In genomic region chr11:115273735-115274134, GRCm38 (mm10) we compare ENCODE assay signal across 27 mouse cellular contexts. TPM values are rescaled to one million over a fixed set of nuclear protein-coding genes. Genes with fewer than 3 reads are reported as not detected.
A peak's percentile ranks its signal among the peaks of the same experiment; 100 is the strongest.
DNase-seq lines count a peak whose midpoint lies in the region; ATAC-seq lines count a peak whose summit lies in the region.
"Had no signal": no experiment of that assay in that cellular context is flagged by ENCODE, and none has a peak within 500 bp of the region (broad histone marks: within the 10 kb centered on the region; RNA-seq: fewer than 3 reads in every experiment).

No protein-coding gene starts in this region.

- H3K27me3 ChIP-seq in hindbrain, embryonic 13.5 days, result peaks cover 11% of the 10 kb centered on the region
- peaks cover 10% of the 10 kb centered on the region for H3K27me3 ChIP-seq in hindbrain, embryonic 14.5 days (ENCODE audit: control insufficient read depth, insufficient read depth, low read length)
- H3K27me3 ChIP-seq in midbrain, embryonic 13.5 days, result peaks cover 10% of the 10 kb centered on the region
- peaks cover 5% of the 10 kb centered on the region; the same call in 1 of the 2 replicates for H3K27me3 ChIP-seq in midbrain, embryonic 15.5 days (replicated peaks)
- H3K27me3 ChIP-seq: forebrain, embryonic 15.5 days had no signal

- no peak overlapping the region for H3K27ac ChIP-seq in hindbrain, embryonic 13.5 days
- no peak overlapping the region for H3K27ac ChIP-seq in hindbrain, embryonic 14.5 days
- H3K27ac ChIP-seq in midbrain, embryonic 13.5 days, result no peak overlapping the region
- H3K27ac ChIP-seq in midbrain, embryonic 15.5 days, result no peak overlapping the region
- H3K27ac ChIP-seq: embryonic facial prominence, embryonic 10.5 days; embryonic facial prominence, embryonic 13.5 days; forebrain, embryonic 12.5 days; forebrain, embryonic 15.5 days; intestine, embryonic 15.5 days had no signal

- peak; percentile 41 for DNase-seq in cerebellum, adult 9-10 months
- DNase-seq in cerebellum, adult 11-12 months, result no peak
- DNase-seq in hindbrain, embryonic 14.5 days (ENCODE audit: low spot score), result no peak
- DNase-seq in spleen, postnatal 14 days (ENCODE audit: low spot score in 2 of 2), result no peak
- DNase-seq: cerebellum, adult 2 months; cerebellum, postnatal 10 days; cerebellum, postnatal 36 days; embryo, embryonic 11 days; gastrocnemius, postnatal 25 days; heart, adult 18-20 months; kidney, adult 11 months had no signal

- H3K4me3 ChIP-seq in hindbrain, embryonic 13.5 days, result no peak overlapping the region
- no peak overlapping the region for H3K4me3 ChIP-seq in hindbrain, embryonic 14.5 days (replicated peaks; ENCODE audit: low read length)
- no peak overlapping the region for H3K4me3 ChIP-seq in midbrain, embryonic 13.5 days (replicated peaks)
- H3K4me3 ChIP-seq in midbrain, embryonic 15.5 days, result no peak overlapping the region
- H3K4me3 ChIP-seq: embryonic facial prominence, embryonic 10.5 days; embryonic facial prominence, embryonic 13.5 days; erythroblast, embryonic 14.5 days; forebrain, embryonic 12.5 days; forebrain, embryonic 15.5 days; intestine, embryonic 15.5 days had no signal

- H3K4me1 ChIP-seq in hindbrain, embryonic 13.5 days (replicated peaks), result peaks cover 43% of the 10 kb centered on the region
- H3K4me1 ChIP-seq in hindbrain, embryonic 14.5 days (replicated peaks; ENCODE audit: control insufficient read depth, insufficient read depth, low read length), result peaks cover 18% of the 10 kb centered on the region
- peaks cover 34% of the 10 kb centered on the region for H3K4me1 ChIP-seq in midbrain, embryonic 13.5 days (replicated peaks)
- H3K4me1 ChIP-seq in midbrain, embryonic 15.5 days, result peaks cover 21% of the 10 kb centered on the region

- 73% methylated on average over 7 of the region's 7 CpGs for WGBS in hindbrain, embryonic 13.5 days
- 72% methylated on average over 7 of the region's 7 CpGs for WGBS in hindbrain, embryonic 14.5 days
- 71% methylated on average over 7 of the region's 7 CpGs for WGBS in midbrain, embryonic 13.5 days
- 70% methylated on average over 7 of the region's 7 CpGs for WGBS in midbrain, embryonic 15.5 days

- peak overlapping the region; percentile 29; the same call in 1 of the 2 replicates for H3K9ac ChIP-seq in hindbrain, embryonic 13.5 days
- H3K9ac ChIP-seq in hindbrain, embryonic 14.5 days, result no peak overlapping the region
- H3K9ac ChIP-seq in midbrain, embryonic 13.5 days (replicated peaks), result 0 out of 2 replicates have a peak overlapping the region, but pooled peaks have one; percentile 10
- H3K9ac ChIP-seq in midbrain, embryonic 15.5 days, result no peak overlapping the region
- H3K9ac ChIP-seq: embryonic facial prominence, embryonic 13.5 days; forebrain, embryonic 12.5 days; forebrain, embryonic 15.5 days; intestine, embryonic 15.5 days had no signal

- ATAC-seq in hindbrain, embryonic 13.5 days (ENCODE audit: low FRiP score), result no peak
- ATAC-seq in hindbrain, embryonic 14.5 days (ENCODE audit: low FRiP score), result no peak
- ATAC-seq in midbrain, embryonic 13.5 days, result no peak
- no peak for ATAC-seq in midbrain, embryonic 15.5 days (replicated peaks)
- ATAC-seq: activated CD4-positive, CD25-positive, alpha-beta regulatory T cell, adult 4 months; CD4-positive, CD25-positive, alpha-beta regulatory T cell, adult 4 months; forebrain, embryonic 15.5 days; hindbrain, embryonic 16.5 days; intestine, embryonic 15.5 days had no signal

- H3K4me2 ChIP-seq in hindbrain, embryonic 13.5 days, result no peak overlapping the region
- H3K4me2 ChIP-seq in hindbrain, embryonic 14.5 days (replicated peaks), result no peak overlapping the region
- no peak overlapping the region for H3K4me2 ChIP-seq in midbrain, embryonic 13.5 days (replicated peaks)
- no peak overlapping the region for H3K4me2 ChIP-seq in midbrain, embryonic 15.5 days
- H3K4me2 ChIP-seq: embryonic facial prominence, embryonic 13.5 days; forebrain, embryonic 12.5 days; forebrain, embryonic 15.5 days; intestine, embryonic 15.5 days had no signal

- peaks cover 26% of the 10 kb centered on the region for H3K36me3 ChIP-seq in hindbrain, embryonic 13.5 days
- peaks cover 18% of the 10 kb centered on the region for H3K36me3 ChIP-seq in hindbrain, embryonic 14.5 days (replicated peaks; ENCODE audit: control insufficient read depth, insufficient read depth)
- peaks cover 18% of the 10 kb centered on the region for H3K36me3 ChIP-seq in midbrain, embryonic 13.5 days
- H3K36me3 ChIP-seq in midbrain, embryonic 15.5 days (replicated peaks), result 0 out of 2 replicates have a peak, but pooled peaks cover 7% of the 10 kb centered on the region
- H3K36me3 ChIP-seq: intestine, embryonic 15.5 days had no signal

- H3K9me3 ChIP-seq in hindbrain, embryonic 13.5 days, result no peaks in the 10 kb centered on the region
- H3K9me3 ChIP-seq in hindbrain, embryonic 14.5 days (ENCODE audit: control insufficient read depth, low read length), result no peaks in the 10 kb centered on the region
- no peaks in the 10 kb centered on the region for H3K9me3 ChIP-seq in midbrain, embryonic 13.5 days
- no peaks in the 10 kb centered on the region for H3K9me3 ChIP-seq in midbrain, embryonic 15.5 days
- H3K9me3 ChIP-seq: embryonic facial prominence, embryonic 10.5 days; embryonic facial prominence, embryonic 13.5 days; forebrain, embryonic 12.5 days; forebrain, embryonic 15.5 days; intestine, embryonic 15.5 days had no signal

RNA-seq across cellular contexts. Expression of gene Fdxr, which starts 3.1 kb away (rescaled TPM):
- polyA plus RNA-seq in hindbrain, embryonic 13.5 days (2015; fragmentation: Nextera tagmentation; extraction: Ambion mirVana), result 18.1 and 20.8 TPM in 2 replicates
- 15.2 TPM in 2 replicates for polyA plus RNA-seq in hindbrain, embryonic 14.5 days (2014; fragmentation: Nextera tagmentation; extraction: Ambion mirVana)
- 19.3 and 24.1 TPM in 2 replicates for polyA plus RNA-seq in midbrain, embryonic 13.5 days (2015; fragmentation: Nextera tagmentation; extraction: Ambion mirVana)
- 21.5 and 22.1 TPM in 2 replicates for polyA plus RNA-seq in midbrain, embryonic 15.5 days (2015; fragmentation: Nextera tagmentation; extraction: Ambion mirVana)

RNA-seq across cellular contexts. Expression of gene Grin2c, which starts 6.7 kb away (rescaled TPM):
- polyA plus RNA-seq in hindbrain, embryonic 13.5 days (2015; fragmentation: Nextera tagmentation; extraction: Ambion mirVana), result 0.22 TPM in 2 replicates
- 0.33 and 0.35 TPM in 2 replicates for polyA plus RNA-seq in hindbrain, embryonic 14.5 days (2014; fragmentation: Nextera tagmentation; extraction: Ambion mirVana)
- 0.06 and 0.12 TPM in 2 replicates for polyA plus RNA-seq in midbrain, embryonic 13.5 days (2015; fragmentation: Nextera tagmentation; extraction: Ambion mirVana)
- 0.21 and 0.26 TPM in 2 replicates for polyA plus RNA-seq in midbrain, embryonic 15.5 days (2015; fragmentation: Nextera tagmentation; extraction: Ambion mirVana)
- polyA plus RNA-seq: activated CD4-positive, CD25-positive, alpha-beta regulatory T cell, adult 4 months; C2C12; CD4-positive, CD25-positive, alpha-beta regulatory T cell, adult 4 months; embryonic facial prominence, embryonic 13.5 days; forebrain, embryonic 12.5 days; gonadal fat pad, adult 2 months; heart, postnatal 0 days had no signal

RNA-seq across cellular contexts. Expression of gene Fads6, which starts 23.7 kb away (rescaled TPM):
- polyA plus RNA-seq in hindbrain, embryonic 13.5 days (2015; fragmentation: Nextera tagmentation; extraction: Ambion mirVana), result 0.73 and 0.79 TPM in 2 replicates
- 1.4 and 1.5 TPM in 2 replicates for polyA plus RNA-seq in hindbrain, embryonic 14.5 days (2014; fragmentation: Nextera tagmentation; extraction: Ambion mirVana)
- 0.41 and 0.43 TPM in 2 replicates for polyA plus RNA-seq in midbrain, embryonic 13.5 days (2015; fragmentation: Nextera tagmentation; extraction: Ambion mirVana)
- 0.96 and 1.0 TPM in 2 replicates for polyA plus RNA-seq in midbrain, embryonic 15.5 days (2015; fragmentation: Nextera tagmentation; extraction: Ambion mirVana)

RNA-seq across cellular contexts. Expression of gene Otop2, which starts 33.2 kb away (rescaled TPM):
- polyA plus RNA-seq in hindbrain, embryonic 13.5 days (2015; fragmentation: Nextera tagmentation; extraction: Ambion mirVana), result not detected in 2 replicates
- 0.08 and 0.14 TPM in 2 replicates for polyA plus RNA-seq in hindbrain, embryonic 14.5 days (2014; fragmentation: Nextera tagmentation; extraction: Ambion mirVana)
- polyA plus RNA-seq in midbrain, embryonic 13.5 days (2015; fragmentation: Nextera tagmentation; extraction: Ambion mirVana), result not detected in 2 replicates
- 0.17 TPM in 1 of 2 replicates, not detected in the other for polyA plus RNA-seq in midbrain, embryonic 15.5 days (2015; fragmentation: Nextera tagmentation; extraction: Ambion mirVana)
- polyA plus RNA-seq: activated CD4-positive, CD25-positive, alpha-beta regulatory T cell, adult 4 months; C2C12; CD4-positive, CD25-positive, alpha-beta regulatory T cell, adult 4 months; embryonic facial prominence, embryonic 10.5 days; erythroblast, embryonic 14.5 days; forebrain, embryonic 12.5 days; forebrain, embryonic 15.5 days; gonadal fat pad, adult 2 months; heart, embryonic 14.5 days; heart, postnatal 0 days; intestine, embryonic 15.5 days had no signal

RNA-seq across cellular contexts. Expression of gene Ush1g, which starts 48.1 kb away (rescaled TPM):
- polyA plus RNA-seq in hindbrain, embryonic 13.5 days (2015; fragmentation: Nextera tagmentation; extraction: Ambion mirVana), result 0.06 and 0.14 TPM in 2 replicates
- polyA plus RNA-seq in hindbrain, embryonic 14.5 days (2014; fragmentation: Nextera tagmentation; extraction: Ambion mirVana), result 0.15 TPM in 1 of 2 replicates, not detected in the other
- 0.05 TPM in 1 of 2 replicates, not detected in the other for polyA plus RNA-seq in midbrain, embryonic 13.5 days (2015; fragmentation: Nextera tagmentation; extraction: Ambion mirVana)
- polyA plus RNA-seq in midbrain, embryonic 15.5 days (2015; fragmentation: Nextera tagmentation; extraction: Ambion mirVana), result 0.09 and 0.18 TPM in 2 replicates
- polyA plus RNA-seq: activated CD4-positive, CD25-positive, alpha-beta regulatory T cell, adult 4 months; CD4-positive, CD25-positive, alpha-beta regulatory T cell, adult 4 months; embryonic facial prominence, embryonic 13.5 days; erythroblast, embryonic 14.5 days; forebrain, embryonic 12.5 days; gonadal fat pad, adult 2 months; intestine, embryonic 15.5 days had no signal

Comparison
In these comparisons a context has a peak if more than half of its experiments do, and no peak if none do; other contexts are left out.
1. H3K9ac ChIP-seq: peak in hindbrain, embryonic 13.5 days (single experiment) and midbrain, embryonic 13.5 days (single experiment); none in hindbrain, embryonic 14.5 days (single experiment) and midbrain, embryonic 15.5 days (single experiment).